Mouse (Mus musculus) ovary, adult 2 months (tissue): ENCODE results near the gene Zfp280b. TPM values are rescaled to one million over a fixed set of nuclear protein-coding genes. Genes with fewer than 3 reads are reported as not detected.

ENCODE experiments used
- polyA plus RNA-seq: library from polyadenylated mRNA; depleted of rRNA; stranded (reverse); fragments of >200 nt; gene quantifications from 2 replicates; pipeline ENCODE4 v1.2.3, GENCODE M21; 2012; rRNA removed

Zfp280b gene
- 18.8 and 24.1 TPM in 2 replicates for polyA plus RNA-seq

GRCm38 (mm10) chr10:76032402-76033118 is at the start of gene Zfp280b:
TSS of gene Zfp280b (plus strand) at chr10:76032650.

Other genes with a start within 250 kb of the Zfp280b start
- gene Gstt1, start 234.1 kb upstream of the Zfp280b start, polyA plus RNA-seq, result 91.9 and 118 TPM in 2 replicates
- not detected in 2 replicates for gene Gstt4, start 210.1 kb upstream of the Zfp280b start, polyA plus RNA-seq
- 128 and 153 TPM in 2 replicates for gene Gstt2, start 195.2 kb upstream of the Zfp280b start, polyA plus RNA-seq
- 3,406 and 5,173 TPM in 2 replicates for gene Mif, start 172.4 kb upstream of the Zfp280b start, polyA plus RNA-seq
- gene Derl3, start 139.2 kb upstream of the Zfp280b start, polyA plus RNA-seq, result 448 and 721 TPM in 2 replicates
- gene Smarcb1, start 111.0 kb upstream of the Zfp280b start, polyA plus RNA-seq, result 79.8 and 80.7 TPM in 2 replicates
- 1,064 and 1,290 TPM in 2 replicates for gene Chchd10, start 99.5 kb upstream of the Zfp280b start, polyA plus RNA-seq
- 410 and 417 TPM in 2 replicates for gene Mmp11, start 96.2 kb upstream of the Zfp280b start, polyA plus RNA-seq
- gene Gm867, start 92.0 kb upstream of the Zfp280b start, polyA plus RNA-seq, result 16.5 and 18.1 TPM in 2 replicates
- gene Vpreb3, start 89.6 kb upstream of the Zfp280b start, polyA plus RNA-seq, result 83.7 and 92.0 TPM in 2 replicates
- 0.14 and 0.25 TPM in 2 replicates for gene Gm5134, start 78.1 kb upstream of the Zfp280b start, polyA plus RNA-seq
- gene Slc5a4b, start 78.3 kb downstream of the Zfp280b start, polyA plus RNA-seq, result 1.1 and 5.2 TPM in 2 replicates
- gene Slc5a4a, start 114.8 kb downstream of the Zfp280b start, polyA plus RNA-seq, result 2.5 and 4.0 TPM in 2 replicates
- gene Prmt2, start 205.2 kb downstream of the Zfp280b start, polyA plus RNA-seq, result 85.4 and 88.4 TPM in 2 replicates
- 4.9 and 11.9 TPM in 2 replicates for gene S100b, start 221.2 kb downstream of the Zfp280b start, polyA plus RNA-seq